18 mouse cellular contexts compared by ENCODE assay signal in the genomic region with DNA sequence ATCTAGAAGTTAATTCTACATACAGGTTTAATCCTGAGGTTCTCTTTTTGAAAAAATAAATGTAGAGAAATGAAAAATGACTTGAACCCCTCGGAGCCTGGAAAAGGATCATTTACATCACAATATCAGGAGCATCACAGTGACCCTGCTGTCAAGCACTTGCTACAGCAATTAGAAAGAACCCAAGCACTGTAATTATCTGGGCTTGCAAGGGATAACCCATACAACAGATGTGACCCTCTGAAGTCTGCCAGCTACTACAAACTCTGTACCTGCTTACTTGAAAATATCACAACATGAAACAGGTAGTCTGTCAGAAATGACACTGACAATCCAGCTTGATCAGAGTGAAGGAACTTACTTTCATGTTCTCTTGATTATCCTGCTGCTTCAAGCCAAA.
"Had no signal": no experiment of that assay in that cellular context is flagged by ENCODE, and none has a peak within 500 bp of the region (broad histone marks: within the 10 kb centered on the region; RNA-seq: fewer than 3 reads in every experiment).

No protein-coding gene starts in this region.

- H3K4me3 ChIP-seq: lung, embryonic 15.5 days; megakaryocyte, embryonic 14.5 days; midbrain, embryonic 13.5 days; midbrain, embryonic 15.5 days; neural tube, embryonic 12.5 days; stomach, embryonic 15.5 days had no signal

- H3K4me1 ChIP-seq: lung, embryonic 15.5 days; megakaryocyte, embryonic 14.5 days; midbrain, embryonic 13.5 days; midbrain, embryonic 15.5 days; neural tube, embryonic 12.5 days; stomach, embryonic 15.5 days had no signal

- H3K27me3 ChIP-seq: lung, embryonic 15.5 days; megakaryocyte, embryonic 14.5 days; midbrain, embryonic 13.5 days; midbrain, embryonic 15.5 days; neural tube, embryonic 12.5 days; stomach, embryonic 15.5 days had no signal

- H3K36me3 ChIP-seq: lung, embryonic 15.5 days; midbrain, embryonic 15.5 days; neural tube, embryonic 12.5 days; stomach, embryonic 15.5 days had no signal

- H3K27ac ChIP-seq: lung, embryonic 15.5 days; macrophage; midbrain, embryonic 13.5 days; midbrain, embryonic 15.5 days; neural tube, embryonic 12.5 days; stomach, embryonic 15.5 days; stomach, postnatal 0 days had no signal

- H3K9ac ChIP-seq: liver, postnatal 0 days; lung, embryonic 15.5 days; midbrain, embryonic 13.5 days; midbrain, embryonic 15.5 days; neural tube, embryonic 12.5 days; stomach, embryonic 15.5 days had no signal

- H3K4me2 ChIP-seq: lung, embryonic 15.5 days; midbrain, embryonic 11.5 days; midbrain, embryonic 13.5 days; midbrain, embryonic 15.5 days; neural tube, embryonic 12.5 days; stomach, embryonic 15.5 days had no signal

- ATAC-seq: liver, postnatal 0 days; lung, postnatal 0 days; midbrain, embryonic 13.5 days; midbrain, embryonic 15.5 days had no signal

- H3K9me3 ChIP-seq: lung, embryonic 15.5 days; midbrain, embryonic 13.5 days; midbrain, embryonic 15.5 days; neural tube, embryonic 12.5 days; stomach, embryonic 15.5 days had no signal

- DNase-seq: liver, postnatal 0 days; lung, adult 2 months; lung, postnatal 14 days; lung, postnatal 36 days; right cerebral cortex, postnatal 14 days; thymus, adult 2 months; thymus, postnatal 25 days; thymus, postnatal 4 days had no signal
